Mouse (Mus musculus): ENCODE data around the gene Trmt112.
"Not testable (repeated sequence)": the region's sequence is repeated elsewhere in the genome, so short reads cannot be mapped to it uniquely, and the experiment has no call there.

Gene Trmt112

GRCm38 (mm10) chr19:6909507-6910289, at the start of gene Trmt112, which contains the start of gene Prdx5:
Gene Trmt112 (plus strand): TSS chr19:6909698.
Gene Prdx5 (minus strand): TSS chr19:6910106.
- peak; percentile 99 for DNase-seq (ENCODE audit: low read depth, low spot score)

DNA sequence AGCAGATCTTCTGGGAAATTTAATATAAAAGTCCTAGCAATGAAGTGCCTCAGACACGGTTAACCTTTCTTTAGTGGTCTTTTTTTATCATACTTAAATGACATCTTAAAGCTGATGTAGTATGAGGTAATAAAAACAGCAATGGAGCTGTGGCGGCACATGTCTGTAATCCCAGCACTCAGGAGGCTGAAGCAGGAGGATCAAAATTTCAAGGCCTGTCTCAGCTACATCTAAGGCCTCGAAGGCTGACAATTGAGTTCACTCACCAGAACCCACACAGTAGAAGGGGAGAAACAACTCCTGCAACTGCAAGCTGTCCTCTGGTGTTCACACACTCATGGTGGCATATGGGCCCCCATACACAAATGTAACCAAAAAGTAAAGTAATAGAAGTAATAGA, 49.5 kb upstream of the Trmt112 start:
- no peak for DNase-seq (ENCODE audit: low read depth, low spot score)

DNA sequence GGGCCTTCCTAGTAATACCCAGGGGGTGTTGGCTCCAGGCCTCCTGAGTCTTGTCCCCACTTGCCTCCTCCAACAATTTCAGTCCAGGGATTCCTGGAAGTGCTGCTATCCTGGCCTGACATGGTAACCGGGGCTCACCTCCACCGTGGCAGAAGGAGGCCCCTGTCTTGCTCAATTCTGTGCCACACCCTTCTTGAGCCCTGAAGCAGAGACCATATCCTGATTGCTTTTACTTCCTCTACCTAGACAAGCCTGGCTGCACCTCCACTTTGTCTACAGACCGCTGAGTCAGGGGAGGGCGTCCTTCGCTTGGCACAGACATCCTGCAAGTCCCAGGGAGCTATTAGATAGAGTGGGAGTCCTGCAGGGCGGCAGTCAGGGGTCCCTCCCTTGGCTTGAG, 48.8 kb upstream of the Trmt112 start:
- no peak for DNase-seq (ENCODE audit: low read depth, low spot score)

DNA sequence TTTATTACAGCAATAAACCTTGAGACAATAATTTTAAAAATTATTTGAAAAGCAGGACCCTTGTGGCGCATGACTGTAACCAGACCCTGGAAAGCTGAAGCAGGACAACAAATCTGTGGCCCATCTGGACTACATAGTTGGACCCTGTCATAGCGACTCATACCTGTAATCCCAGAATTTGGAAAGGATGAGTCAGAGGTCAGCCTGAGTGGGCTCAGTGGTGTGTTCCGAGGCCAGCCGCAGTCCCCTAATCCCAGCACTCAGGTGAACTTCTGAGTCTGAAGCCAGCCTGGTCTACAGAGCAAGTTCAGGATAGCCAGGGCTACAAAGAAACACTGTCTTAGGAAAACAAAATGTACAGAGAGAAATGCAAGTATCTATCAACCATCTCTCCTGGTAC, 48.0 kb upstream of the Trmt112 start:
- DNase-seq (ENCODE audit: low read depth, low spot score): no peak

DNA sequence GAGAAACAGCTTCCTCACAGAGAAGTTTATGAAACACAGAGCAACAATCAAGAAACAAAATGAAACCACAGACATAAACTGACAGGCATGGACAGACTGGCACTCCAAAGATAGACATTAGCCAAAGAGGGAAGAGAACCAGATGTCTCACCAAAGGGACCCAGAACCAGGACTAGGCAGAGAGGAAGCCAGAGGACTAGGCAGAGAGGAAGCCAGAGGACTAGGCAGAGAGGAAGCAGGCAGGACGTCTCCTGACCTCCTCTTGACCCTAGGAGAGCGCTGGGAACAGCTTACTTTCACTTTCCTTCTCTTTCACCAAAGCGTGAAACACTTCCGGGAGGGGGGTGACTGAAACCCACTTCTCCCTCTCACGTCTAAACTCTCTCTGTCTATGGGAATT, 40.1 kb upstream of the Trmt112 start:
- DNase-seq (ENCODE audit: low read depth, low spot score): peak; percentile 44

DNA sequence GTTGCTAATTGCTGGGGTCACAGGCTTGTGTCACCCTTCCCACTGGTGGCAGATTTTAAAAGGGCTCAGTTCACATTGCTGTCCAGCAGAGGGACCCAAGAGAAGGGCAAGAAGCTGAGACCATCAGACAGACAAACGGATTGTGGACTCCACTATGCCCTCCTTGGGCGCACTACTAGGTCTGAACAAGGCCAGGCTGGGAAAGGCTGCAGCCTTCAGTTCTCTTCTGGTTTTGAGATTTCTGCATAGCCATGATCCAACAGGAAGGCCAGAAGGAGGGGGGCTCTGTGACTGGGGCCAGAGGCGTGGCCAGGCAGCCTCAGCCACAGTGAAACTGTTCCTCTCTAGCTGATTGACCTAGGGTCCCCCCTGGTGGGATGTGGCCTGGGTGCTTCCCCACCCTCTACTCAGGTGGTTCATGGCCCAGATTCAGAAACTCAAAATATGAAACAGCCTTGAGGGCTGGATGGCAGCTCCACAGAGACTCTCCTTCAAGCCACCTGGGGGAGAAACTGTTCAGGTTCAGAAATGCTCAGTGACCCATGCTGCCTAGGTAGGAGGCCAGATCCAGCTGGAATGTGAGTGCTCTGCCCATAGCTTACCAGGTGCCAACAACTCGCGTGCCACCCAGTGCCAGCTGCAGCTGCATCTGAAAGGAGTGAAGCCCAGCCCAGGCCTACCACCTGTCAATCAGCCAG, 37.8 kb upstream of the Trmt112 start:
- peak; percentile 36 for DNase-seq (ENCODE audit: low read depth, low spot score)

GRCm38 (mm10) chr19:6872701-6873100, 36.8 kb upstream of the Trmt112 start:
- no peak for DNase-seq (ENCODE audit: low read depth, low spot score)

GRCm38 (mm10) chr19:6874257-6874656, 35.2 kb upstream of the Trmt112 start:
- DNase-seq (ENCODE audit: low read depth, low spot score): no peak

DNA sequence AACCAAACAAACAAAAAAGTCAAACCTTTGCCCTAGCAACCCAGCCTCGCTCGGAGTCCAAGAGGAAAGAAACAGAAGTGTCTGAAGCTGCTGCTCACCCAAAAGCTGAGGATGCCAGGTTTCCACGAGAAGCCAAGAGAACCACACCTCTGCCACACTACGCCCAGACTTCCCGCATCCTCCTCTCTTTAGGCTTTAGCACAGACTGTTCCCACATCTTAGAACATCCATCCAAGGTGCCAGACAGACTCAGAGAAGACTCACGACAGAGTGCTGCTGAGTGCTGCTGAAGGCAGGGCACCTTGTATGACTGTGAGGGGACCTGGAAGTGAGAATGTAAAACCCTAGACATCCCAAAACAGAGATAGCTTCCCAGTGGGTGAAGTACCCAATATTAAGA, 33.7 kb upstream of the Trmt112 start:
- DNase-seq (ENCODE audit: low read depth, low spot score): peak; percentile 74

DNA sequence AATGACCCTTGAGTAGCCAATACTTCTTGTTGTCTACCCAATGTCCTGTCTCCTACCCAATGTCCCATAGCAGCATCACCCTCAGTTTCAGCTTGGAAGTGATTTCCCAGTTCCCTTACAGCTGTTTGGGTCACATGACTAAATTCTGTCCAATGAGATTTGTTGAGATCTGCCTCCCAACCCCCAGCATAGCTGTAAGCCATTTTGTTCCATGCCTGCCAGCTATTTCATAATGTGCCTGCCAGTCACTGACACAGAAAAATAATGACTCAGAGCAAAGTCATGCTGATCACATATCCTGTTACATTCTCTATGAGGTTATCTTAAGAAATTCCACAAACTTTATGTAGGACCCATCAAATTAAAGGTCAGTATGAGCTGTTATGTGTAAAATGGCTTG, 32.7 kb upstream of the Trmt112 start:
- DNase-seq (ENCODE audit: low read depth, low spot score): peak; percentile 22

GRCm38 (mm10) chr19:6877965-6878364, 31.5 kb upstream of the Trmt112 start:
- no peak for DNase-seq (ENCODE audit: low read depth, low spot score)

DNA sequence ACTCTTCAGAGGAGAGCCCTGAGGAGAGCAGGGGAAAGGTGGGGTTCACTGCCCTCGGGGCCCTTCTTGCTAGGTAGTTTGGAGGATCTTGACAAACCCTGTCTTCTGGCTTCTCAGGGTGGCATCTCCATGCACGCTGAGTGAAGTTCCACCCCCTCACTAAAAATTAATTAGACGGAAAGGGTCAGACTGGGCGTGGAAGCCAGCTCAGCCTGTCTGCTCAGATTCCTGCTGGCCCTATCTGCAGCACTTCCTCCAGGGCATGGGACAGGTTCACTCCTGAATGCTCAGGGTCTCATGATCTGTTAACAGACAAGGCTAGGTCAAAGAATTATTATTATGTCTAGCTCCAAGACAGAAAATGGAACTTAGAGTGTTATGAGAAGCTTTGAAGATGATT, 17.0 kb upstream of the Trmt112 start:
- DNase-seq (ENCODE audit: low read depth, low spot score): no peak

GRCm38 (mm10) chr19:6893731-6894451, 15.6 kb upstream of the Trmt112 start:
- no peak for DNase-seq (ENCODE audit: low read depth, low spot score)

- not testable (repeated sequence) for DNase-seq (ENCODE audit: low read depth, low spot score)
Observed at GRCm38 (mm10) chr19:6895608-6896305, 13.7 kb upstream of the Trmt112 start.

- DNase-seq (ENCODE audit: low read depth, low spot score): no peak
Observed at GRCm38 (mm10) chr19:6899641-6900040, 9.9 kb upstream of the Trmt112 start.

GRCm38 (mm10) chr19:6903031-6903430, 6.5 kb upstream of the Trmt112 start:
- no peak for DNase-seq (ENCODE audit: low read depth, low spot score)

DNA sequence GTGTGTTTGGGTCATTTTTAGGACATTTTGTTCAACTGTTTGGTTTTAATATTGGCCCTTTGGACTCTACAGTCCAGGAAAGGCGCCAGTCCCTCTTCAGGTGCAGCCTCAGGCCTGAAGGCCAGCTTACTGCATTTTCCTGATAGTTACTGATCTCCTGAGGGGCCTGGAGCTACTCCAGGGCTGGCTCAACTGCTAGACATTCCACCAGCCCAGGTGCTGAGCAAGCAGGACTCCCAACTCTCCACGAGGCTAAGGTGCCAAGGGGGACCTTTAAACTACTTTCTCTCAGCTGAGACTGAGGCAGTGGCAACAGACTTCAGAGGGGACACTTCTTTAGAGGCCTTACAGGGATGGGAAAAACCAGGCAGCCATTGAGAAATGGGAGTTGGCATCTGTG, 4.7 kb upstream of the Trmt112 start:
- DNase-seq (ENCODE audit: low read depth, low spot score): no peak

- DNase-seq (ENCODE audit: low read depth, low spot score): no peak
Observed at GRCm38 (mm10) chr19:6905498-6906159, 3.9 kb upstream of the Trmt112 start.

GRCm38 (mm10) chr19:6906199-6906598, 3.3 kb upstream of the Trmt112 start:
- no peak for DNase-seq (ENCODE audit: low read depth, low spot score)

DNA sequence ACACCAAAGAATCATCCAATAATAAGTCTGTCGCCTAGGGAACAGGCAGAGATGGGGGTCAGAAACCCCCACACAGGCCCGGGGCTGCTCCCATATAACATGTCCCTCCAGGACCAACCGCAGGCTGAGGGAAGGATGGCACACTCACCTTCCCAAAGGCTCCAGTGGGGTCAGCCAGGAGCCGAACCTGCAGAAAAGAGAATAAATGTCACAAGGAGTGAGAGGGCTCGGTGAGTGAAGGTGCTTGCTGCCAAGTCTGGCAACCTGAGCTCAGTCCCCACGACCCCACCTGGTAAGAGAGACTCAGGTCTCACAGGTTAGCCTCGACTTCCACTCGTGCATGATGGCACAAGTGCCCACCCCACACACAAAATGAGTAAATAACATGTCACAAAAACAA, 2.4 kb upstream of the Trmt112 start:
- DNase-seq (ENCODE audit: low read depth, low spot score): no peak

DNA sequence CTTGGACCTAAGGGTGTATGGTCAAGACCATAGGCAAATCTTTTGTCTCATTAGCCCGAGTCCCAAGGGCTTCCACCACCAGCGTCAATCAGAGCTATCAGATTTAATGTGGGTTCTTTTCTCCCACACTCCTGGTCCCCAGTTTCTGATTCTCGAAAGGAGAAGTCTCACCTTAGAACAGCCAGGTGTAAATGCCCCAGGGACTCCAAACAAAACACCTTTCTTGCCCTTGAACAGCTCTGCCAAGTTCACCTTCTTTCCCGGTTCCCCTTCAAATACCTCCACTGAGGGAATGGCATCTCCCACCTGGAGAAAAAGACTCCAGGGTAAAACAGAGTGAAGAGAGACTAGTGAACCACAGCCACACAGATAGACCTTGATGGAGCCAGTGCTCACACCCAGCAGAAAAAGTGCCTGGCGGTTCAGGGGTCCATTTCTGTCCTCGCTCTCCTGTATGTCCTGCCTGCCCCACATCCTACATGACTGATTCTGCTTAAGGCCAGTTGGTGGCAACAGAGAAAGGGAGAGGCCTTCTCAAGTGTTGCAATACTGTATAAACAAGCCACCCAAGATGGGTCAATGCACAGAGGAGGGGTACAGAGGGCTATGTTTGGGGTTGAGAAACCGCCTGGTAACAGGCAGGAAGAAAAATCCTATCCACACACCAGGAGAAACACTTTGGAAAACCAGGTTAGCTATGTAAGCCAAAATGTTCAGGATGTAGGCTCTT, 1.5 kb upstream of the Trmt112 start:
- no peak for DNase-seq (ENCODE audit: low read depth, low spot score)

Measured in brain, adult 2 months (tissue).